Mouse (Mus musculus) adipocyte (in vitro differentiated cells): ENCODE data around the gene Smndc1.

Experiments used
- DNase-seq: peaks from one replicate; pipeline ENCODE4 v3.0.0-alpha.2; 2016; ENCODE audit warnings: low spot score

Gene Smndc1

GRCm38 (mm10) chr19:53378421-53378820, 12.0 kb downstream of the Smndc1 start:
- DNase-seq: no peak

- DNase-seq: no peak
These were observed 12.7 kb downstream of the Smndc1 start for GRCm38 (mm10) chr19:53377652-53378051.

GRCm38 (mm10) chr19:53375816-53376215, 14.6 kb downstream of the Smndc1 start:
- DNase-seq: no peak

- no peak for DNase-seq
These were observed 15.1 kb downstream of the Smndc1 start for GRCm38 (mm10) chr19:53375299-53375698.

- no peak for DNase-seq
These were observed 16.8 kb downstream of the Smndc1 start for GRCm38 (mm10) chr19:53373570-53373969.

- no peak for DNase-seq
These were observed 18.7 kb downstream of the Smndc1 start, which contains the start of gene Gm10197 for GRCm38 (mm10) chr19:53371666-53372065. Gm10197 (minus strand) TSS chr19:53371766.

- no peak for DNase-seq
These were observed 20.1 kb downstream of the Smndc1 start for GRCm38 (mm10) chr19:53370233-53370632.

GRCm38 (mm10) chr19:53369469-53370043, 20.8 kb downstream of the Smndc1 start:
- peak; percentile 63 for DNase-seq

GRCm38 (mm10) chr19:53366881-53367280, 23.5 kb downstream of the Smndc1 start:
- no peak for DNase-seq

- DNase-seq: no peak
These were observed 24.2 kb downstream of the Smndc1 start for GRCm38 (mm10) chr19:53366057-53366775.

GRCm38 (mm10) chr19:53364963-53365362, 25.4 kb downstream of the Smndc1 start:
- peak; percentile 87 for DNase-seq

GRCm38 (mm10) chr19:53364551-53364950, 25.8 kb downstream of the Smndc1 start:
- no peak for DNase-seq

- DNase-seq: no peak
These were observed 27.4 kb downstream of the Smndc1 start for GRCm38 (mm10) chr19:53362967-53363366.

GRCm38 (mm10) chr19:53360265-53360958, 30.0 kb downstream of the Smndc1 start:
- peak; percentile 29 for DNase-seq

- peak; percentile 22 for DNase-seq
These were observed 31.0 kb downstream of the Smndc1 start for GRCm38 (mm10) chr19:53359160-53360033.

GRCm38 (mm10) chr19:53355065-53355464, 35.3 kb downstream of the Smndc1 start:
- DNase-seq: no peak

- no peak for DNase-seq
These were observed 35.9 kb downstream of the Smndc1 start for GRCm38 (mm10) chr19:53354271-53355000.

- no peak for DNase-seq
These were observed 36.5 kb downstream of the Smndc1 start for GRCm38 (mm10) chr19:53353864-53354263.

- no peak for DNase-seq
These were observed 44.6 kb downstream of the Smndc1 start for GRCm38 (mm10) chr19:53345766-53346165.

- DNase-seq: no peak
These were observed 46.3 kb downstream of the Smndc1 start for GRCm38 (mm10) chr19:53344062-53344461.

GRCm38 (mm10) chr19:53343174-53343881, 47.0 kb downstream of the Smndc1 start:
- no peak for DNase-seq
